Mouse (Mus musculus) v-Abl transformed pro-B cells (cell line): Measurements from ENCODE around the gene Vamp2.

ENCODE experiments used
- in situ Hi-C, 2 experiments: fragments of 400-800 bp; cut with MboI; formaldehyde crosslinking; loops; one replicate each; pipeline ENCODE4 v1.15.1; 2025; ENCODE audit not compliant: unreplicated experiment in 2 of 2

Gene Vamp2

GRCm38 (mm10) chr11:69123693-69124497 lies 35.6 kb downstream of the Vamp2 start:
- in situ Hi-C loops, result loop anchor here (5.0 to 10.0 kb wide), 3 partner anchors 57 to 219 kb away; partner anchors contain the start of gene Rpl26 (in 1 of the 2)

- in situ Hi-C loops, result loop anchor here (5.0 to 10.0 kb wide), 3 partner anchors 57 to 220 kb away; partner anchors contain the start of gene Rpl26 (in 1 of the 2)
Measured at GRCm38 (mm10) chr11:69124498-69124847, 36.2 kb downstream of the Vamp2 start.

- in situ Hi-C loops, result loop anchor here (5.0 to 10.0 kb wide), 2 partner anchors 218 to 220 kb away; partner anchors contain the start of gene Rpl26 (in 1 of the 2)
Measured at GRCm38 (mm10) chr11:69125041-69125851, 37.0 kb downstream of the Vamp2 start.

- in situ Hi-C loops, result loop anchor here (5.0 to 10.0 kb wide), 2 partner anchors 218 to 221 kb away; partner anchors contain the start of gene Rpl26 (in 1 of the 2)
Measured at GRCm38 (mm10) chr11:69125852-69125918, 37.4 kb downstream of the Vamp2 start, which contains the start of gene Aloxe3. Gene Aloxe3, plus strand, starts transcription at chr11:69125896.

GRCm38 (mm10) chr11:69125919-69126705 lies 37.8 kb downstream of the Vamp2 start:
- in situ Hi-C loops, result loop anchor here (5.0 to 10.0 kb wide), 2 partner anchors 219 to 221 kb away; partner anchors contain the start of gene Rpl26 (in 1 of the 2)

- in situ Hi-C loops, result loop anchor here (5.0 to 10.0 kb wide), 2 partner anchors 219 to 222 kb away; partner anchors contain the start of gene Rpl26 (in 1 of the 2)
Measured at GRCm38 (mm10) chr11:69126706-69127095, 38.4 kb downstream of the Vamp2 start.

- in situ Hi-C loops, result loop anchor here (5.0 to 10.0 kb wide), 2 partner anchors 221 to 224 kb away; partner anchors contain the start of gene Rpl26 (in 1 of the 2)
Measured at GRCm38 (mm10) chr11:69128426-69129122, 40.3 kb downstream of the Vamp2 start.

GRCm38 (mm10) chr11:69133566-69133922 lies 45.3 kb downstream of the Vamp2 start:
- in situ Hi-C loops, result no loop called here

GRCm38 (mm10) chr11:69133923-69134621 lies 45.8 kb downstream of the Vamp2 start:
- in situ Hi-C loops, result no loop called here

GRCm38 (mm10) chr11:69134622-69134968 lies 46.3 kb downstream of the Vamp2 start:
- in situ Hi-C loops, result no loop called here

GRCm38 (mm10) chr11:69135361-69135760 lies 47.1 kb downstream of the Vamp2 start:
- in situ Hi-C loops, result no loop called here
